Mouse (Mus musculus): ENCODE data around the gene Lelp1. TPM values are rescaled to one million over a fixed set of nuclear protein-coding genes. Genes with fewer than 3 reads are reported as not detected.

The Lelp1 gene
- not detected for polyA plus RNA-seq (2014; fragmentation: Illumina TruSeq; extraction: RNeasy Lipid Tissue Mini Kit (QIAGEN cat#74804); ENCODE audit: low read depth, low replicate concordance)

GRCm38 (mm10) chr3:92142644-92143043 is at the start of gene Lelp1:
TSS of gene Lelp1 (minus strand) at chr3:92142744.

GRCm38 (mm10) chr3:92123847-92124246 is 18.7 kb downstream of the Lelp1 start, which contains the start of gene Prr9:
TSS of gene Prr9 (minus strand) at chr3:92123947.

Other genes starting within 250 kb of the Lelp1 start
- not detected for gene Pglyrp3, start 128.2 kb downstream of the Lelp1 start, polyA plus RNA-seq (2014; fragmentation: Illumina TruSeq; extraction: RNeasy Lipid Tissue Mini Kit (QIAGEN cat#74804); ENCODE audit: low read depth, low replicate concordance)
- not detected for gene Lor, start 59.6 kb downstream of the Lelp1 start, polyA plus RNA-seq (2014; fragmentation: Illumina TruSeq; extraction: RNeasy Lipid Tissue Mini Kit (QIAGEN cat#74804); ENCODE audit: low read depth, low replicate concordance)
- not detected for gene Prr9, start 18.8 kb downstream of the Lelp1 start, polyA plus RNA-seq (2014; fragmentation: Illumina TruSeq; extraction: RNeasy Lipid Tissue Mini Kit (QIAGEN cat#74804); ENCODE audit: low read depth, low replicate concordance)
- 1.1 TPM for gene Sprr2a1, start 73.1 kb upstream of the Lelp1 start, polyA plus RNA-seq (2014; fragmentation: Illumina TruSeq; extraction: RNeasy Lipid Tissue Mini Kit (QIAGEN cat#74804); ENCODE audit: low read depth, low replicate concordance)
- 11.2 TPM for gene Sprr2a2, start 73.2 kb upstream of the Lelp1 start, polyA plus RNA-seq (2014; fragmentation: Illumina TruSeq; extraction: RNeasy Lipid Tissue Mini Kit (QIAGEN cat#74804); ENCODE audit: low read depth, low replicate concordance)
- gene Sprr2a3, start 142.7 kb upstream of the Lelp1 start, polyA plus RNA-seq (2014; fragmentation: Illumina TruSeq; extraction: RNeasy Lipid Tissue Mini Kit (QIAGEN cat#74804); ENCODE audit: low read depth, low replicate concordance): 0.85 TPM
- gene Sprr2b, start 173.9 kb upstream of the Lelp1 start, polyA plus RNA-seq (2014; fragmentation: Illumina TruSeq; extraction: RNeasy Lipid Tissue Mini Kit (QIAGEN cat#74804); ENCODE audit: low read depth, low replicate concordance): not detected
- not detected for gene Sprr2d, start 196.4 kb upstream of the Lelp1 start, polyA plus RNA-seq (2014; fragmentation: Illumina TruSeq; extraction: RNeasy Lipid Tissue Mini Kit (QIAGEN cat#74804); ENCODE audit: low read depth, low replicate concordance)
- gene Sprr2e, start 209.4 kb upstream of the Lelp1 start, polyA plus RNA-seq (2014; fragmentation: Illumina TruSeq; extraction: RNeasy Lipid Tissue Mini Kit (QIAGEN cat#74804); ENCODE audit: low read depth, low replicate concordance): not detected
- gene Sprr2f, start 222.4 kb upstream of the Lelp1 start, polyA plus RNA-seq (2014; fragmentation: Illumina TruSeq; extraction: RNeasy Lipid Tissue Mini Kit (QIAGEN cat#74804); ENCODE audit: low read depth, low replicate concordance): not detected
- gene Sprr2h, start 242.9 kb upstream of the Lelp1 start, polyA plus RNA-seq (2014; fragmentation: Illumina TruSeq; extraction: RNeasy Lipid Tissue Mini Kit (QIAGEN cat#74804); ENCODE audit: low read depth, low replicate concordance): not detected

Measured in kidney, adult 10 weeks (tissue).